Mouse (Mus musculus) midbrain, embryonic 10.5 days (tissue): ENCODE results near the gene Guca1b. TPM values are rescaled to one million over a fixed set of nuclear protein-coding genes. Genes with fewer than 3 reads are reported as not detected.

Experiments
- DNase-seq: peaks from one replicate; pipeline ENCODE4 v3.0.0-alpha.2; 2017; ENCODE audit warnings: low spot score
- H3K27ac ChIP-seq: fragments of 300-500 bp; sonication (generic); replicated peaks from 2 replicates; pipeline ENCODE4 v1.5.1; 2016; ENCODE audit warnings: mild to moderate bottlenecking
- H3K27me3 ChIP-seq: fragments of 300-500 bp; sonication (generic); 2 replicates; pipeline ENCODE4 v1.6.1; 2016; ENCODE audit warnings: low read depth, mild to moderate bottlenecking; ENCODE audit not compliant: poor library complexity, severe bottlenecking
- H3K36me3 ChIP-seq: fragments of 300-500 bp; sonication (generic); 2 replicates; pipeline ENCODE4 v1.6.1; 2016; ENCODE audit warnings: mild to moderate bottlenecking, moderate library complexity
- H3K4me1 ChIP-seq: fragments of 300-500 bp; sonication (generic); 2 replicates; pipeline ENCODE4 v1.6.1; 2016
- H3K4me3 ChIP-seq: fragments of 300-500 bp; sonication (generic); 2 replicates; pipeline ENCODE4 v1.5.1; 2016; ENCODE audit warnings: mild to moderate bottlenecking, moderate library complexity
- H3K9me3 ChIP-seq: fragments of 300-500 bp; sonication (generic); replicated peaks from 2 replicates; pipeline ENCODE4 v1.6.1; 2016; ENCODE audit warnings: mild to moderate bottlenecking
- WGBS: fragments of 180-500 bp; shearing (Covaris S2); methylation state at CpG from one replicate; pipeline ENCODE4 v1.1.7; 2016; 5-methylcytosine and 5-hydroxymethylcytosine counted together
- polyA plus RNA-seq: library from polyadenylated mRNA; unstranded; fragments of >200 nt; fragmentation: Nextera tagmentation; extraction: Ambion mirVana; gene quantifications from 2 replicates; pipeline ENCODE4 v1.2.1, GENCODE M21; 2016

Guca1b gene
- polyA plus RNA-seq, 1 experiment from 2014 or later, result 2.2 TPM

DNA sequence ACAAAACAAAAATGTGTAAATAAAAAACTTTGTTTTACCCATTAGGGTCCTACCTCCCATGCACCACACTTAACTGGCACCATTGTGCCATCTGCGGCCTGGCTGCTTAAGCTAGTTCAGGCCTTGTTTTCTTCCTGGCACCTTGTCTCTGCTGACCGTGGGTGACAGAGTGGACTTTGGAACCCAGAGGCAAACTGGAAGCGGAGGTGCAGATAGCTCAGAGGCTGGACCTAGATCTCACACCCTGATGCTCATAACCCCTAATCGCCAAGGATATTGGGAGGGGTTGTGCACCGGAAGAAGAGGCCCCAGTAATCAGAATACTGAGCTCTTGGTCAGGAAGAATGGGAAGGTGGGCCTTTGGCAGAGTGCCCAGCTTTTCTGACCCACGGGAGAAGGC lies 39.0 kb downstream of the Guca1b start:
- H3K36me3 ChIP-seq, result no peaks in the 10 kb centered on the region
- DNase-seq, result no peak
- 87% methylated on average over 6 of the region's 6 CpGs for WGBS
- peaks cover 11% of the 10 kb centered on the region for H3K4me1 ChIP-seq
- H3K27ac ChIP-seq, result no peak overlapping the region
- H3K9me3 ChIP-seq, result no peaks in the 10 kb centered on the region
- H3K4me3 ChIP-seq, result no peak overlapping the region
- no peaks in the 10 kb centered on the region for H3K27me3 ChIP-seq

DNA sequence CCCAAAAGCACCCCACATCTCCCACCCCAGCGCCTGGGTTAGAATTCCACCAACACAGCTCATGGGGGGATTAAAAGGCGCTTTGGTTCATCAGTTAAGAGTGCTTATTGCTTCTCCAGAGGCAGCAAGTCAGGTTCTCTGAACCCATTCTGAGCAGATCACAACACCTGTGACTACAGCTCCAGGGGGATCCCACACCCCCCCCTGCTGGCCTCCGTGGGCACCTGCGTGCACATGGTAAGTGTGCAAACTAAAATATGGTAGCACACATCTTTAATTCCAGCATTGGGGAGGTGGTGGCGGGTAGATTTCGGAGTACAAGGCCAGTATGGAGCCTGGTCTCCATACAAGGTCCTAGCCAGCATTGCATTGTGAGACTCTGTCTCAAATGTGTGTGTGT lies 42.1 kb downstream of the Guca1b start:
- no peak overlapping the region for H3K4me3 ChIP-seq
- no peaks in the 10 kb centered on the region for H3K36me3 ChIP-seq
- 0 out of 2 replicates have a peak, but pooled peaks cover 6% of the 10 kb centered on the region for H3K27me3 ChIP-seq
- peaks cover 13% of the 10 kb centered on the region for H3K4me1 ChIP-seq
- 68% methylated on average over 6 of the region's 6 CpGs for WGBS
- H3K9me3 ChIP-seq, result no peaks in the 10 kb centered on the region
- DNase-seq, result no peak
- H3K27ac ChIP-seq, result no peak overlapping the region

DNA sequence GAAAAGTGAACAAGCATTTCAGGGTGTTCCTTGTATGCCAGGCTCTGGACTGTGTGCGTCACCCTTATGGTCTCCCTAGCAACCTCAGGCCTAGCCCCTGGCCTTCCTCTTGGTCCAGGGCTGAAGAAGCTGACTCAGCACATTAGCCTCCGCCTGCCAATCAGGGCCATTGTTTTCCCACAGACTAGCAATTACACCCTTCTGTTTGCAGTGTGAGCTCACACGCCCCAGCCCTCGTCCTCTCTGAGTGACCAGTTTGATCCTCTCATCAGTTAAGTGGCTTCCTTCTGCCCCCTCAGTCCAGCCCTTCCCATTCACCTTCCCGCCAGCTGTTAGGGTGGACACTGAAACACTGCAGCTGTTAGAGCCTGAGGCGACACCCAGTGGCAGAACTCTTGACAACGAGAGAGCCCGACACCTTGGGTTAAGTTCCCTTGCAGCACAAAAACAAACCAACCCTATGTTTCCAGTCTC lies 43.7 kb downstream of the Guca1b start:
- 9% methylated on average over 8 of the region's 8 CpGs for whole genome bisulfite sequencing
- H3K9me3 ChIP-seq, result no peaks in the 10 kb centered on the region
- peaks cover 13% of the 10 kb centered on the region for H3K4me1 ChIP-seq
- no peaks in the 10 kb centered on the region for H3K36me3 ChIP-seq
- H3K4me3 ChIP-seq, result peak overlapping the region; percentile 18; the same call in 1 of the 2 replicates
- H3K27me3 ChIP-seq, result 0 out of 2 replicates have a peak, but pooled peaks cover 6% of the 10 kb centered on the region
- peak; percentile 77 for DNase-seq
- H3K27ac ChIP-seq, result peak overlapping the region; percentile 61

DNA sequence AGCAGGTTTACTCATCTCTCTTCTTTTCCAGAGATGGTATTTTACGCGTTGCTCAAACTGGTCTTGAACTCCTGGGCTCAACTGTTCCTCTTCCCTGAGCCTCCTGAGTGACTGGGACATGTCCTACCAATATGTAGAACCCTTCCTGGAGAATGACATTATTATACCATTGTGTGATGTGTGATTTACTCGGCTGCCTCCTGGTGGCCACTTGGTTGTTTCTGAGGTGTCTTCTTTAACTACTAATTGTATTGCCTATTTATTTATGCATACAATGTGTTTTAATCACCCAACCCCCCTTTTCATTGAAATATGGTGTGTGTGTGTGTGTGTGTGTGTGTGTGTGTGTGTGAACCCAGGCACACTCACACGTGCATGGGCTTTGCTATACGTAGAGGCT lies 45.6 kb downstream of the Guca1b start:
- H3K4me1 ChIP-seq, result peaks cover 13% of the 10 kb centered on the region
- 71% methylated on average over 5 of the region's 5 CpGs for WGBS
- H3K9me3 ChIP-seq, result no peaks in the 10 kb centered on the region

DNA sequence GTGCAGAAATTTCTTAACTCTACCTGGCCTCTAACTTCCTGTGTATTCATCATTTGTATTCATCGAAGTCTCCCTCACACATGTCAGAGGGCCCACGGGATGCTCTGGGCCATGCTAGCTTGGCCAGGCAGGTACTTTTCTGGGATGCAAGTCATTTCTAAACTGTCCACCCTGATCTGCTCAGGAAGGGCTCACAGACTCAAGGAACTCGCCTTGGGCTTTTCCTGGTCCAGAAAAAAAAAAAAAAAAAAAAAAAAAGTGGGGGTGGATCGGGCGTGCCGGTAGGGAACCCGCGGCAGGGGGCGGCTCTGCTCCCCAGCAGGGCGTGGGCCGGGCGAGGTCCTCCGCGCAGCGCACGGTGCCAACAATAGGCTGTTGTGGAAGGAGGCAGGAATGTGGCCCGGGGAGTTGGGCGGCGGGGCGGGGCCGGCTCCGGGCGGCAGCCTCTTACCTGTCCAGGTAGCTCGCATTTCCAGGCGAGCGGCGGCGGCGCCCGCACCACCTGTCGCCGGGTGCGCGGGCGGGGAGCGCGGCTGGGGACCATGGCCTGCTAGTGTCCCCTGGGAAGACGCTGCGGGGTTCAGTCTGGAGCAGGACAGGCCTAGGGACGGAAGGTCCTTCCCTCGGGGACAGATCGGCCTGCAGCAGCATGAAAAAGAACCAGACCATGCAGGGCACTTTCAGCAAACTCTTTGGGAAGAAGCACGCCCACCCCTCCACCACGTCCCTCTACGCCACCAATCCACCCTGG lies 51.1 kb downstream of the Guca1b start, which contains the start of gene AI661453:
Gene AI661453, plus strand, starts transcription at position 460 of the 751 bp plus-strand sequence.
- H3K4me1 ChIP-seq, result peaks cover 39% of the 10 kb centered on the region
- H3K9me3 ChIP-seq, result no peaks in the 10 kb centered on the region
- peaks cover 59% of the 10 kb centered on the region for H3K27me3 ChIP-seq
- 2% methylated on average over 45 of the region's 45 CpGs for WGBS
- peak within 1 kb of the TSS; percentile 54 for H3K4me3 ChIP-seq
- DNase-seq, result no peak
- H3K27ac ChIP-seq, result no peak within 1 kb of the TSS
- no peaks in the 10 kb centered on the region for H3K36me3 ChIP-seq

More for the DNA sequence above, 45.6 kb downstream of the Guca1b start:
- no peak overlapping the region for H3K27ac ChIP-seq
- no peak for DNase-seq
- peaks cover 15% of the 10 kb centered on the region for H3K27me3 ChIP-seq
- no peak overlapping the region for H3K4me3 ChIP-seq
- H3K36me3 ChIP-seq, result no peaks in the 10 kb centered on the region

DNA sequence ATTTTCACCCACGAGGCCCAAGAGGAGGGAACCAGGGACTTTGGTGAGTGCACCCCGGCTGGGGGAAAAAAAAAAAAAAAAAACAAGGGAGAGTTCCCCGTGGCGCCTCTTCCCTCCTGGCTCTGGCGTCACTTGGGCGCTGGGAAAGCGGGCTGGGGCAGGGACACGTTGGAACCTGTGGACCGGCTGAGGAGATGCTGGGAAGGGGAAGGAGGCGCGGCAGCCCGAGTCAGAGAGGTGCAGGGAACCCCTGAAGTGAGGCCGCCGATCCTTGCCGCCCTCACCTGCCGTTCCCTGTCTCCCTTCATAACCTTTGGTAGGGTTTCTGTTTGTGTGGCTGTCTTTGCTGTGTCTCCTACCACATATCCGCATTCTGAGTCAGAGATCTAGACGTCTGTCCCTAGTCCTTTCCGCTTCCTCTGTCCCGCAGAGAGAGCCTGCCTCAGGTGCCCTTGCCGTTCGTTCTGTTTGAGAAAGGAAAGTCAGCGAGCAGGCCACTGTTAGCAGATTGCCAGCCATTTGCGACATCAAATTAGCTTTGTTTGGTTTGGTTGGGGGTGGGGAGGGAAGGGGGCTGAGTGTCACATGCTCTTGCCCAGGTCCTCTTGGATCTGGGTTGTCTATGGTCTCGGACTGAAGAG lies 51.8 kb downstream of the Guca1b start, which contains the start of gene 1700001C19Rik:
Gene 1700001C19Rik, minus strand, starts transcription at position 470 of the 641 bp plus-strand sequence.
- Histone ChIP-seq H3K4me1 (peaks cover 44% of the 10 kb centered on the region), H3K36me3 (no peaks in the 10 kb centered on the region), H3K27ac (no peak within 1 kb of the TSS), H3K4me3 (peak within 1 kb of the TSS; percentile 54), H3K9me3 (no peaks in the 10 kb centered on the region), H3K27me3 (peaks cover 59% of the 10 kb centered on the region)
- 2% methylated on average over 25 of the region's 25 CpGs for WGBS
- no peak for DNase-seq

DNA sequence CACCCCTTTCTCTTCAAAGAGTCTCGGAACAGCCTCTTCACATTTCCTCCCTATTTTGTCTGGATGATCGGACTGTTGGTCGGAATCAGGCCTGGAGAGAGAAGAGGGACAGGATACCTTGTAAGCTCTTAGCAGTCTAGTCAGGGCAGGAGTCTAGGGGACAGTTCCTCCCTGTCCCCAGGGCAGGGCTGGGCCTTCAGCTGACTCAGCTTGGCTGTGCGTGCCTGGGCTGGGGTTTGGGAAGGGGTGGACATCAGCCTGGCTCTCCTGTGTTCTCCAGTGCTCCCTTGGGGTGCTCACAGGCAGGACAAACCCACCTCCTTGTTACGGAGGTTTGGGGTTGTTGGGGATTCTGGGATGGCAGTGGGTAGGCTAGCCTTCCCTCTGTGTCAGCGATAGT lies 53.4 kb downstream of the Guca1b start:
- Histone ChIP-seq H3K27me3 (peaks cover 59% of the 10 kb centered on the region), H3K36me3 (no peaks in the 10 kb centered on the region), H3K4me1 (peaks cover 44% of the 10 kb centered on the region), H3K27ac (no peak overlapping the region), H3K4me3 (no peak overlapping the region), H3K9me3 (no peaks in the 10 kb centered on the region)
- DNase-seq, result no peak
- WGBS, result 66% methylated on average over 6 of the region's 6 CpGs

DNA sequence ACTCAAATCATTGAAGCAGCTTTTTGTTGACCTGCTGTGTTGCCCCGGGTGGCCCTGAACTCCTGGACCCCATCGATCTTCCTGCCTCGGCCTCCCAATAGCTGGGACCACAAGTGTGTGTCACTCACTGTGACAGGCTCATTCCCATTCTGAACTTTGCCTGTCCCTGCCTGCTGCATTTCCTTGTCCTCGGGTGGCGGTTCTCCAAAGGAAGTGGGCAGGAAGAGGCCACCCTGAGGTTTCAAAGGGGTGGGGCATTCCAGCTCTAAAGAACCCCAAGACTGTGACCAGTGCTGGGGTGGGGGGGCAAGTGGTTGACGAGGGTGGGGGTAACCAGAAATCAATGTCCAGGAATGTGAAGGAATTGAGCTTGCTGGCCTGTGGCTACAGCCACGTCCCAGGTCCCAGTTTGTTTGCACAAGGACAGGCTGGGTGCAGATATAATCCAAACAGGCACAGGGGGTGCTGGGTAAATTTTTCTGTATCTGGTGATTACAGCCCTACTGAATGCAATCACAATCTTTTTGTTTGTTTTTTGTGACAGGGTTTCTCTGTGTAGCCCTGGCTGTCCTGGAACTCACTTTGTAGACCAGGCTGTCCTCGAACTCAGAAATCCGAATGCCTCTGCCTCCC lies 54.3 kb downstream of the Guca1b start:
- H3K4me3 ChIP-seq, result no peak overlapping the region
- H3K27me3 ChIP-seq, result peaks cover 59% of the 10 kb centered on the region
- H3K27ac ChIP-seq, result no peak overlapping the region
- no peaks in the 10 kb centered on the region for H3K9me3 ChIP-seq
- WGBS, result 42% methylated on average over 9 of the region's 9 CpGs
- no peaks in the 10 kb centered on the region for H3K36me3 ChIP-seq
- peaks cover 44% of the 10 kb centered on the region for H3K4me1 ChIP-seq
- no peak for DNase-seq

DNA sequence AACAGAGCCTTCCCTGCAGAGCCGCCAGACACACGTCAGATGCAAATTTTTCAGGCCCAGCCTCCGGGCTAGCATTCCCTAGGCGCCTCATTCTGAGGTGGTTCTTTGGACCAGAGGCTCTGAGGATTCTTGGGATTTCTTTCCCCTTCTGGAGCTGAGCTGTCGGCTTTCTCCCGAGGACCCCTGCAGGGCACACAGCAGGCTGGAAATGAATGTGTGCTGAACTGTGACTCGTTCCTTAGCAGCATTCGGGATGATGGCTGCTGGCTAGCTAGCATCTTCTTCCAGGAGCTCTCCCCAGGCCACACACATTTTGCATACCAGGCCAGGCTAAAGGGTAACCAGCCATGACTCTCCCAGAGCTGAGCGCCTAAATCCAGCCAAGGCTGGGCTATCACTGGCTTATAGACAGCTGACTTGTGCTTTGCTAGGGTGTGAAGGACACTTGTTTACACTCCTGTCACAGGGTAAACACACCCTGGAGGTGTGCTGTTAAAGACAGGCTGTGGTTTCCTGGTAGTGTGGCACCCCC lies 55.2 kb downstream of the Guca1b start:
- Histone ChIP-seq H3K27ac (peak overlapping the region; percentile 6), H3K4me3 (0 out of 2 replicates have a peak overlapping the region, but pooled peaks have one; percentile 5), H3K36me3 (no peaks in the 10 kb centered on the region), H3K27me3 (peaks cover 56% of the 10 kb centered on the region), H3K9me3 (no peaks in the 10 kb centered on the region), H3K4me1 (peaks cover 46% of the 10 kb centered on the region)
- WGBS, result 3% methylated on average over 9 of the region's 9 CpGs
- peak; percentile 54 for DNase-seq

DNA sequence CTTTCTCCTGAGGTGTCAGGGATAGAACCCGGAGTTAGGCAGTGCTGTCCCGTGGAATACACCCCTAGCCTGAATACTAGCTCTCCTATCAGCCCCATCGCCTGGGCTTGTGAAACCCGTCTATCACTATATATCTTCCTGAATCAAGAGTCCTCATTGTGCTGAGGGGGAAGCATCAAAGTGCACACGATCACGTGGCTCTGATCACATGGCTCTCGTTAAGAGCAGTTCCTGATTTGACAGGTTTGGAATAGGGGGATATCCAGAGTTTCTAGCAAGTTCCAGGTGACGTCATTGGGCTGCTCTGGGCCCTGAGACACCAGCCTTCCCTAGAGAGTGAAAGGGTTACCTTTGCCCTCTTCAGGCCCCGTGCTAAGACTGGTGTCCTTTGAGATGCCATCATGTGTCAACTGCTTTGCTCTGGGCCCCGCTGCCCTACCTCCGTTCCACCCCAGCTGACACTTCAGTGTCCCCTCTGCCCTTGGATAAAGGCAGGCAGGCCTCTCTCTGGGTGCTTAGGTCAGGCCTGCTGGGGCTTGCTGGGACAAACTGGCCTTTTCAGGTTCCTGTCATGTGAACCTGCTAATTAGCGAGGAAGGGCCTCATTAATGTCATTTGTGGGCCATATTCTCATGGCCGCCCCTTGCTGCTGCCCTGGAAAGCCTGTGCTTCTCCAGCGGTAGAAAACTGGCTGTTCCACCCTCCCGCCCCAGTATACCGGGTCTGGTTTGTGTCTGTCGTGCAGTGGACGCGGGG lies 56.3 kb downstream of the Guca1b start:
- H3K27ac ChIP-seq, result 0 out of 2 replicates have a peak overlapping the region, but pooled peaks have one; percentile 19
- no peak overlapping the region for H3K4me3 ChIP-seq
- H3K36me3 ChIP-seq, result no peaks in the 10 kb centered on the region
- H3K4me1 ChIP-seq, result peaks cover 51% of the 10 kb centered on the region
- H3K27me3 ChIP-seq, result peaks cover 47% of the 10 kb centered on the region
- no peaks in the 10 kb centered on the region for H3K9me3 ChIP-seq
- DNase-seq, result no peak
- WGBS, result 75% methylated on average over 19 of the region's 19 CpGs

DNA sequence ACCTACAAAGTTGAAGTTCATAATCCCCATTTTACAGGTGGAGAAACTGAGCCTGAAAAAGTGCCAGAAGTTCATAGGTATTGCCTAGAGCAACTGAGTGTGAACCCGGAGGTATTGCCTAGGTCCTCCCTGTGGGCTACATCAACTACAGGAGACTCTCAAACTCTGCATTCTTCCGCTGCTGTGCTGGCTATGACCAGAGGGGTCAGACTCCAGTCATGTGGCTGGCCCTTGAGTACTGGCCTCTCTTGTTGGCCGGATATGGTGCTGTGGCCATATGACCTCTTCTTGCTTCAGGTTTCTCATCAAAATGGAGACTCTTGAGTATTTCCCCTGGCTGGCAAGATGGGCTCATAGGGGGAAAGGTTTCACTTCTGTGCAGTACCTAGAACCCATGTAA lies 57.1 kb downstream of the Guca1b start:
- Histone ChIP-seq H3K27me3 (peaks cover 39% of the 10 kb centered on the region), H3K4me3 (no peak overlapping the region), H3K36me3 (no peaks in the 10 kb centered on the region), H3K4me1 (peaks cover 46% of the 10 kb centered on the region), H3K27ac (no peak overlapping the region), H3K9me3 (no peaks in the 10 kb centered on the region)
- DNase-seq, result no peak
- WGBS, result 80% methylated on average over 3 of the region's 3 CpGs
